Mouse (Mus musculus) telencephalon, adult 2 months (tissue): Measurements from ENCODE around the gene Lins1.

Experiments
- DNase-seq: peaks from one replicate; pipeline ENCODE4 v3.0.0-alpha.2; 2011; ENCODE audit warnings: low read depth, low spot score

The Lins1 gene

DNA sequence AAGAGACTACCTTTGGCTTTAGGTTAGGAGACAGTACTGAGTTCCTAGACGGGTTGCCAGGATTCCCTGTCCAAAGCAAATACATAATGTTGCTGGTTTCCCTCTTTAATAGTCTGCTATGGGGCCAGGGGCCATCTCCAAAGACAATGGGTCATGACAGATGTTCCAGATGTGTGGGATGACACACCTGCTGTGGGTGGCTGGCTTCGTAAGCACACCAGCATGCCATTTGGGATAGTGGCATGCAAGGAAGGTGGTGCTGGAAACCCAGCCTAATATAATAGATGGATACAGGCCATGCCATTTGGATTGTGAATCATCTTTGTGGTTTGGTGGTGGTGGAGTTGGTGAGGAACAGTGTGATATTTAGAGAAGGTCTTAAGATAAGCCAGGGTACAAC lies 39.5 kb downstream of the Lins1 start:
- no peak for DNase-seq

DNA sequence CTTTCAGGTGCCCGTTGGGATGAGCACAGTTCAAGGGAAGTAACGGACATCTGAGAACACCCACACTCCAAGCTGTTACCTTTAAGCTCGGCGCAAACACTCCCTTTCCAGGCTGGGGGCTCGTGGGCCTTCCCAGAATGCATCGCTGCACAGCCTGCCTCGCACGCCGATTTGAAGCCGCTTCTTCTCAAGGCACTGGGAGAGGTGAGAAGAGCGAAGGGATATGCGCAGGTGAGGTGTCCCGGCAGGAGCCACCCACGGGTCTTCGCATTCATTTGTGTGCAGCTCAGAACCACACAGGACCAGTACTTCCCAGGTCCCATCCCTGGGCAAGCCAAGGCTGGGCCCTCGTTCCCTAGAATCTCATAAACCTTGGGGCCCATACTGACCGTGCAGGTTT lies 43.7 kb downstream of the Lins1 start:
- DNase-seq = no peak

DNA sequence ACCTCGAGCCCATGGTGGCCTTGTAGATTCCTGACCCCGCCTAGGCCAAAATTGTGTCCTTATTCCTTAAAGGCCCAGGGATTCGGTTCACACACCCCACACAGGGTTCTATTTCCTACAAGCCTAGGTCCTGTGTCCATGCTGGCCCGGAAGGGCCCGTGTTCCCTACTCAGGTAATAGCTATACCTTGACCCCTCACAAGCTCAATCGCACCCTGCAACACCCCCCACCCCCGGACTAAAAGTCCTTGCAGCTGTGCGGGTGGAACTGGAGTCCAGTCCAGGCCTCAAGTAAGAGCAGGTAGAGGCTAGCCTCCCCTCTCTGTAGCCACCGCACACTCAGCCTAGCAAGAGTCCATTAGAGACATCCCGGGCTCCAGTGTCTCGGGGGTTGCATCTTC lies 44.2 kb downstream of the Lins1 start:
- no peak for DNase-seq

DNA sequence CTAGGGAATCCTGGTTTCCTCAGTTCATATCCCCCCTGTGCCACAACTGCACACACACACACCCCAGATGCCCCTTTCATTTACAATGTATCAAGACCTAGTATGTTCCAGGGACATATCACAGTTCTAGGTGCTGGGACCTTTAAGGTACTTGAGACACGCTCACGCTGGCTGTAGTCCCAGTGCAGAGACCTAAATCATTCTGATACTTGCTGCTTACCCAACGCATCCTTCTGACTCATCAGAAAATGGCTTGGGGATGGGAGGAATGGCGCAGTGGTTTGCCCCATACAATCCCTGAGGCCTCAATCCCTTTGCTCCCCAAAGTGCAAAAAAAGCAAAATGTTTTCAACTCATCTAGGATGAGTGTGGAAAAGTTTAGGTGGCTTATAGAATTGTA lies 44.8 kb downstream of the Lins1 start:
- DNase-seq = no peak

DNA sequence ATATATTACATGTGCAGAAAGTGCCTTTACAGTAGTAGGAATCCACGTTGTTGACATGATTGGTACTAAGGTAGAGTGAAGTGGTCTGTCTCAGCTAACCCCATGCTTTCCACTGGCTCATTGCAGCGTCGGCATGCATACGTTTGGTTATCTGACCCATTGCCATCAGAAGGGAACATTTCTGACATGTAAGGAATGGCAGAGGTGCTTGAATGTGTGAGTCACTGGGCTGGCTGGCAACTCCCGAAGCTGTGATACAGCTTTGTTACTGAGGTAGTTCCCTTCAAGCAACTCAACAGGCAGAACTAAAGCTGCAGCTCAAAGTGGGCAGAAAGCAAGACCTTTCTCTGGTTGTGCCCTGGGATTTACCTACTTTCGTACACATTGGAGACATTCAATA lies 45.3 kb downstream of the Lins1 start:
- DNase-seq = no peak

DNA sequence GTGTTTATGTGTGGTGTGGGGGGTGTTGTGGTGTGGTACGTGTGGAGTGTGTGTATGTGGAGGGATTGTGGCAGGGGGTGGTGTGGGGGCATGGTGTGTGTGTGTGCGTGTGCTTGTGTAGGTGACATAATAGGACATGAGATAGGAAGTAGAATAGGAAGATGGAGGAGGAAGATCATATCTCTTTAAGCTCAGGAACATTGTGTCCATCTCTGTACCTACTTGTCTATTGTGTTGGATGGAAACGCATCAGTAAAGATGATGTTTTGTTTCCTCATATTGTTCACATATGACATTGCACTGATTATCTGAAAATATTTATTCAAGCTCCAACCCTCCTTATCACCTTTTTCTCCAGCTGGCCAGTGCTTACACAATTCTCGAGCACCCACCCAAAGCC lies 47.7 kb downstream of the Lins1 start:
- DNase-seq = no peak

DNA sequence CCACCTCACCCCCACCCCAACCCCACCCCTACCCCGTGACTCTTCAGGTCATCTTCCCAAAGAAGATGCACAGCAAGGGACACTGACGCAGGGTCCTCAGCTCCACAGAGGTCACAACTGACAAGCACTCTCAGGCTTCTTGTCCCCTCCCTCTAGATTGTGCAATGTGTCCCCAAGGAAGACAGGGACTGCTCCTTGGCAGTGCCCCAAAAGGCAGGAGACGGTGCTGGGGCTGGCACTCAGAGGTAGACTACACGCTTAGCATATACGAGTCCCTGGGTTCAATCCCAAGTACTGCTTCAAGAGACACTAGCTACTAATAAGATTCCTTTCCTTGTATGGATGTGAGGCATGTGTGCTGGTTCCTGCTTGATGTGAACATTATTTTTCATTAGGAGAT lies 51.3 kb downstream of the Lins1 start:
- DNase-seq = no peak

DNA sequence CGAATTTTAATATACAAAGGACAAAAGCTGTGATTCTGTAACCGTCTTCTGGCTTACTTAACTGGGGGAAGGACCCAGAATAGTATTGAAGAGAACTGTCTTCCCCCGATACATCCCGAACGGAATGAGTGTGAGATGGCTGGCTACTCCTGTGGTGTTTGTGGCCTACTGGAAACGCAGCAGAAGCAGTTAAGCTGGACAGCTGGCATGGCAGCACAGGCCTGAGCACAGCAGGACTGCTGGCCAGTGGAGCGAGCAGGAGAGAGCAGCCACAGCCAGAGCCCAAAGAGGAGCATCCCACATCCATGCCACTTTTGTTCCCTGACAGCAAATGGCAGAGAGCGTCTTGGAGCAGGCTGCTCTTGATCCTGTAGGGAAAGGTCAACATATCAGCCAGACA lies 51.7 kb downstream of the Lins1 start:
- no peak for DNase-seq

DNA sequence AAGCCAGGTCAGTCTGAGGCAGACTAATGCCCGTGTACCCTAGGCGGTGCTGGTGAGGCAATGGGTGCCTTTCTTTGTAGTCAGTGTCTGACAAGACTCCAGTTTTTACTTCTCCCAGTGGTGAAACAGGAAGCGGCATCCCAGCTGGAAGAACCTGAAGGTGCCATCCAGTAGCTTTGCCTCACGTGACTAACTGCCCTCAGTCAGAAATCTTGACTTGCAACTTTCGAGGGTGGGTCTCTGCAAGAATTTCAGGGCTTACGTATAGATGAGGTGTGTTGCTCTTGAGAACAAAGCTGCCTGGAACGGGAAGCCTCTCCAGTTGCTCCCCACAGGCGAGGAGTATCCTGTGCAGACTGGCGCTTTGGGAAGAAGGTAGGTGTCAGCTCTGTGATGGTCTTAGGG lies 53.7 kb downstream of the Lins1 start, which contains the start of gene Cers3:
Gene Cers3, plus strand, starts transcription at position 128 of the 405 bp plus-strand sequence.
- no peak for DNase-seq

DNA sequence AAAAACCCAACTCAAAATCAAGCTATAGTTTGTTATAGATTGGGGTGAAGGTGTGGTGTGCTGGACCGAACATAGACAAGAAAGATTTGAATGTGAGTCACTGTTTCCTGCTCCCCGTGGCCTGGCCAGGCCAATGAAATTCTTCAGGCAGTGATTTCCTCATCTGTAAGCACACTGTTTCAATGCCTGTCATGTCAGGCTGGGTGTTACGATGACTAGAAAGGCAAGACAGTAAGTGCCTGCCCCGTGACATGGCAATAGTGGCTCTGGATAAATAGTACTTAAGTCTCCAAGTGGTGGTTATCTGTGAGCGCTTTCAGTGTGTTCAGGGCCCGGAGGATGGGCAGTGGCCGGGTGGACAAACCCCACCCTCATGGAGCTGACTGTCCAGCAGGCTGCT lies 57.3 kb downstream of the Lins1 start:
- no peak for DNase-seq

DNA sequence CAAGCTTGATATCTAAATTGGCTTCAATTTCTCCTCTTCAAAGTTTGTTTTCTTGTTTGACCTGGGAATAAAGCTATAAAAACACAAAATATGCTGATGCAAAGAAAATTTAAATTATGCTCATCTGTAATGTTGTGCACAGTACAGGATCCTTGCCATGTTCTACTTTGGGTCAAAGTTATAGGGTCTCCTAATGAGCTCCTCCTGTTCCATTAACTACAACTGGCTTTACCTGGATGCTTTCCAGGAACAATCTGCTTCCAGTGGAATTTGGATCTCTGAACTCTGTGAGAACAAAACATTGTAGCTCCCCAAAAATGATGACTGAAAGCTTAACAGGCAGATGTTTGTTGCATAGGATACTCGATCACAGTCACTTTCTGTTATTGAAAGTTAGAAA lies 60.3 kb downstream of the Lins1 start:
- no peak for DNase-seq

DNA sequence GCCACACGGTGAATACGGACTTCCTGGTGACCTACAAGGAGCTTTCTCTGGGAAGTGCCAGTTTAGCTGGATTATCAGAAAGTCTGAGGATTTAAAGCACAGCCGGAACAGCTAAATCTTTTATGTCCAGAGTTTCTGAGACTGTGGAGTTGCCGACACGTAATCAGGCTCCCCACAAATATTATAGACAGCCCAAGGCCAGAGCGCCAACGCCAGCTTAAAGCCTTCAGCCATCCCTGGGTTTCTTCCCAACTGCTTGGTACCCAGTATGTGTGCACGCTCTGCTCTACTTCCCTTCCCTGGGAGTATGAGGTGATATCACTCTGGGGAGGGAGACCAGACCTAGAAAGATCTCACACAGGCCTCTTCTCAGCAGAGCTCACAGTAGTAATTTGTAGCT lies 64.1 kb downstream of the Lins1 start:
- DNase-seq = no peak

DNA sequence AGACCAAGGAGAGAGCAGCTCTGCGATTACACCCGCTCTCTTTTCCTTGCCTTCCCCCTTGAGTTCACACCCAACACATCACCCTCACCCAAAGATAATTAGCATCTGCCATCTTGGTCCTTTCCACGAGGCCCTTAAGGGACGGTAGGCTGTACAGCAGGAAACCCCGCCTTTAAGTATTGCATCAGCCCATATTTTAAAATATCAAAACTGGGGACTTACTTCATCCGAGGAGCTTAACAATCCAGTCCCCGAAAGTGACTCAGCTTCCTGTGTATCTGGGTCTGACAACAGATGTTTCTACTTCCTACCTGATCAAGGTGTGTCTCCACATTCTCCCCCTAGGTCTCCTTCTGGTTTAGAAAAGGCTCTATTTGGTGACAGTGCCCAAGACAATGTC lies 65.9 kb downstream of the Lins1 start:
- no peak for DNase-seq
